Mouse (Mus musculus) ES-E14 (cell line): ENCODE measurements around the gene Mrpl50. TPM values are rescaled to one million over a fixed set of nuclear protein-coding genes. Genes with fewer than 3 reads are reported as not detected.

ENCODE experiments used
- DNase-seq: peaks from one replicate; pipeline ENCODE4 v3.0.0-alpha.2; 2013; ENCODE audit warnings: low read depth, low spot score
- H3K27ac ChIP-seq: 2 replicates; pipeline ENCODE4 v1.5.1; 2012; ENCODE audit warnings: low read depth, mild to moderate bottlenecking, low read length, moderate library complexity, mixed read lengths; ENCODE audit not compliant: poor library complexity, insufficient read depth, severe bottlenecking
- H3K36me3 ChIP-seq: 2 replicates; pipeline ENCODE4 v1.6.1; 2012; ENCODE audit warnings: mild to moderate bottlenecking, low read length, moderate library complexity, mixed read lengths; ENCODE audit not compliant: control insufficient read depth, poor library complexity, insufficient read depth, severe bottlenecking
- H3K4me1 ChIP-seq, 2 experiments: fragments of 150-350 bp in 1 of 2; sonication (generic) in 1 of 2; 2 replicates each; pipeline ENCODE4 v1.6.1; 2012; ENCODE audit warnings: low read length in 2 of 2, mild to moderate bottlenecking in 1 of 2, mixed read lengths in 1 of 2; ENCODE audit not compliant: control insufficient read depth in 2 of 2, insufficient read depth in 2 of 2, poor library complexity in 1 of 2
- H3K4me3 ChIP-seq, 2 experiments: fragments of 150-350 bp in 1 of 2; sonication (generic) in 1 of 2; 2 replicates each; pipeline ENCODE4 v1.5.1; 2012; ENCODE audit warnings: low read length in 2 of 2, low read depth in 1 of 2, mild to moderate bottlenecking in 1 of 2, mixed read lengths in 1 of 2; ENCODE audit not compliant: insufficient read depth in 1 of 2, poor library complexity in 1 of 2, severe bottlenecking in 1 of 2
- H3K9ac ChIP-seq: 2 replicates; pipeline ENCODE4 v1.6.1; 2012; ENCODE audit warnings: low read depth, mild to moderate bottlenecking, low read length, mixed read lengths; ENCODE audit not compliant: poor library complexity, insufficient read depth, severe bottlenecking
- H3K9me3 ChIP-seq: fragments of 150-350 bp; sonication (generic); 2 replicates; pipeline ENCODE4 v1.6.1; 2012; ENCODE audit warnings: low read depth, mild to moderate bottlenecking, low read length; ENCODE audit not compliant: control insufficient read depth, insufficient read depth
- CHD2 ChIP-seq: IDR thresholded peaks from 2 replicates; pipeline ENCODE4 v1.6.1; 2014; ENCODE audit warnings: mild to moderate bottlenecking, low read depth, low read length, inconsistent platforms
- HCFC1 ChIP-seq: IDR thresholded peaks from 2 replicates; pipeline ENCODE4 v1.6.1; 2012; ENCODE audit warnings: low read length, inconsistent platforms, borderline replicate concordance; ENCODE audit not compliant: insufficient read depth
- MAFK ChIP-seq: IDR thresholded peaks from 2 replicates; pipeline ENCODE4 v1.6.1; 2014; ENCODE audit warnings: mild to moderate bottlenecking, low read depth, low read length, inconsistent platforms; ENCODE audit not compliant: insufficient read depth
- ZC3H11A ChIP-seq: IDR thresholded peaks from 2 replicates; pipeline ENCODE4 v1.6.1; 2012; ENCODE audit warnings: low read depth, mild to moderate bottlenecking, inconsistent platforms, low read length, borderline replicate concordance
- ZNF384 ChIP-seq: IDR thresholded peaks from 2 replicates; pipeline ENCODE4 v1.6.1; 2012; ENCODE audit warnings: low read depth, low read length, inconsistent platforms
- in situ Hi-C, 2 experiments: fragments of 600-800 bp; cut with MboI; formaldehyde crosslinking; loops; one replicate each; pipeline ENCODE4 v1.15.1; 2025; ENCODE audit warnings: low sequenced_read_pairs in 2 of 2, inconsistent platforms in 1 of 2; ENCODE audit not compliant: unreplicated experiment in 2 of 2
- total RNA-seq: library from RNA; depleted of rRNA; stranded (reverse); fragments of 300-350 nt; gene quantifications from 2 replicates; pipeline ENCODE4 v1.2.3, GENCODE M21; 2012

Mrpl50 gene
- total RNA-seq, 1 experiment, result 26.4 TPM

GRCm38 (mm10) chr4:49553380-49553779, 32.5 kb upstream of the Mrpl50 start:
- in situ Hi-C loops, result no loop called here
- no peaks in the 10 kb centered on the region for H3K9me3 ChIP-seq
- no peak overlapping the region for H3K4me3 ChIP-seq

DNA sequence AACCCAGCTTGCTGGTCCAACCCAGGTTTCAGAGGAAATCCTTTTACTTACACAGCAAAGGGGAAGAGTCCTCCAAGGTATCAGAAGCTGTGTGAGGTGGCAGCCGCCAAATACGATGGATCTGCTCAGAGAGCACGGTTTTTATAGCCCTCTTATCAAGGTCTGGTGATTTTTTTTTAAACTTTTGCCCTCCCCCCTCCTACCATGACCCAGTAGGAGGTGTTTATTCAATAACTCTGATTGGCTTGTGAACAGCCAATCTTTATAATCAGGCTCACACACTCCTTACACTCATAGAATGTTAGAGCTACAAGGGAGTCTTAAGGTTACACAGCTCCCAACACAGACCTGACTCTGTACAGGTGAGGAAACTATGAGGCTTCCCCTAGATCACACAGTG, 28.5 kb upstream of the Mrpl50 start, which contains the start of gene Aldob:
Aldob (minus strand) TSS at position 164 of the 400 bp plus-strand sequence.
- H3K9ac ChIP-seq, result no peak within 1 kb of the TSS
- H3K4me1 ChIP-seq, result no peaks in the 10 kb centered on the region
- no peak for DNase-seq
- no peak within 1 kb of the TSS for H3K27ac ChIP-seq
- no peaks in the 10 kb centered on the region for H3K36me3 ChIP-seq
- no peak for TF ChIP-seq CHD2
- H3K9me3 ChIP-seq, result no peaks in the 10 kb centered on the region
- no peak within 1 kb of the TSS for H3K4me3 ChIP-seq
- in situ Hi-C loops, result no loop called here

More at GRCm38 (mm10) chr4:49553380-49553779, 32.5 kb upstream of the Mrpl50 start:
- Histone ChIP-seq H3K4me1 (no peaks in the 10 kb centered on the region), H3K36me3 (no peaks in the 10 kb centered on the region), H3K9ac (no peak overlapping the region), H3K27ac (no peak overlapping the region)
- DNase-seq, result no peak
- TF ChIP-seq HCFC1 (no peak), ZC3H11A (no peak), ZNF384 (no peak), MAFK (no peak), CHD2 (no peak)

DNA sequence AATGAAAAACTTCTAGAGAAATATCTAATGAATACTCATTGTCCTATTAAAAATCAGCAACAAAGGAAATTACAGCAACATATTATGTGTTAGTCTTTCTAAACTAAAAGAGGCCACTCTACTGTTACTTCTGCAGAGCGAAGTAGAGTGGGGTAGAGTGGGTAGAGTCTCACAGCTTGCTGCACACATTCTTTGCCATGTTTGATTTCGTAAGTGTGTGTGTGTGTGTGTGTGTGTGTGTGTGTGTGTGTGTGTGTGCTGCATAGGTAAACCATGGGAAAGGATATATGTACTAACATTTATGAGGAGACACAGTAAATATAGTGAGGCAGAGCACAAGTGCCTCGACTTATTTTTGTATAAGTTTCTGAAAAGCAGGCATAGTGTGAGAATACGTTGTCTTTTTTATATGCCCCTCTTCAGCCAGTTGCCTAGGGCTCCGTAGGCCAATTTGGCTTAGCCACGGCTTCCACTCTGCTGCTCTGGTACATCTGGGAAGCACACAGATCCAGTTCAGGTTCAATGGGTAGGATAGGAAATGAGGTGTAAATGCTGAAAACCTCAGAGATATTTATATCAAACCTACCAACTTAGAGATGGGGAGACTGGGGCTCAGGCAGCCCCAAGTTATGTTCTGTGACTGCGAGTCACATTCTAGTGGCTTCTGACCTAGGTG, 26.8 kb upstream of the Mrpl50 start:
- no peaks in the 10 kb centered on the region for H3K36me3 ChIP-seq
- H3K9me3 ChIP-seq, result no peaks in the 10 kb centered on the region
- TF ChIP-seq CHD2, result no peak
- TF ChIP-seq ZNF384, result no peak
- TF ChIP-seq HCFC1, result no peak
- TF ChIP-seq MAFK, result no peak
- TF ChIP-seq ZC3H11A, result no peak
- no peak for DNase-seq
- in situ Hi-C loops, result no loop called here
- no peak overlapping the region for H3K27ac ChIP-seq
- no peak overlapping the region for H3K4me3 ChIP-seq
- no peak overlapping the region for H3K9ac ChIP-seq
- no peaks in the 10 kb centered on the region for H3K4me1 ChIP-seq

GRCm38 (mm10) chr4:49546873-49547543, 26.1 kb upstream of the Mrpl50 start:
- in situ Hi-C loops, result no loop called here
- no peak for DNase-seq
- Histone ChIP-seq H3K4me1 (no peaks in the 10 kb centered on the region), H3K27ac (no peak overlapping the region), H3K4me3 (no peak overlapping the region), H3K9ac (no peak overlapping the region), H3K36me3 (no peaks in the 10 kb centered on the region), H3K9me3 (no peaks in the 10 kb centered on the region)
- TF ChIP-seq ZNF384, result no peak
- TF ChIP-seq CHD2, result no peak
- TF ChIP-seq HCFC1, result no peak
- no peak for TF ChIP-seq ZC3H11A
- TF ChIP-seq MAFK, result no peak
